Mouse (Mus musculus) T-cell, adult 2 months (primary cell): ENCODE data around the gene Fam43a.

ENCODE experiments used
- DNase-seq: peaks from one replicate; pipeline ENCODE4 v3.0.0; 2022; ENCODE audit warnings: low spot score

Gene Fam43a

GRCm38 (mm10) chr16:30629509-30629908, 30.0 kb downstream of the Fam43a start:
- DNase-seq: no peak

GRCm38 (mm10) chr16:30633906-30634746, 34.6 kb downstream of the Fam43a start:
- no peak for DNase-seq

- DNase-seq: no peak
These were observed 39.1 kb downstream of the Fam43a start for GRCm38 (mm10) chr16:30638586-30638985.

GRCm38 (mm10) chr16:30640591-30640990, 41.1 kb downstream of the Fam43a start:
- no peak for DNase-seq

GRCm38 (mm10) chr16:30641408-30641807, 41.9 kb downstream of the Fam43a start:
- no peak for DNase-seq

GRCm38 (mm10) chr16:30642229-30642628, 42.7 kb downstream of the Fam43a start:
- no peak for DNase-seq

GRCm38 (mm10) chr16:30644981-30645380, 45.5 kb downstream of the Fam43a start:
- DNase-seq: no peak

- DNase-seq: no peak
These were observed 46.5 kb downstream of the Fam43a start for GRCm38 (mm10) chr16:30645841-30646558.

- no peak for DNase-seq
These were observed 47.3 kb downstream of the Fam43a start for GRCm38 (mm10) chr16:30646856-30647255.

GRCm38 (mm10) chr16:30651292-30651691, 51.8 kb downstream of the Fam43a start:
- DNase-seq: no peak
